Mouse (Mus musculus) liver, embryonic 14.5 days (tissue): ENCODE measurements at regions not wholly inside any gene's neighbourhood (a gene's known extent, or its start where the extent isn't known, plus 50 kb on each side); places are given as distances from the start of the nearest gene placed in this dataset.

Experiments used
- CTCF ChIP-seq: IDR thresholded peaks from 2 replicates; pipeline ENCODE4 v1.5.1; 2016; ENCODE audit warnings: antibody characterized with exemption, low read depth, control low read depth
- EP300 ChIP-seq: IDR thresholded peaks from 2 replicates; pipeline ENCODE4 v1.6.1; 2016; ENCODE audit warnings: antibody characterized with exemption, low read depth

GRCm38 (mm10) chr8:26429751-26430327 is 310.5 kb downstream of the Gm45692 start:
- TF ChIP-seq EP300: no peak
- TF ChIP-seq CTCF: no peak
